Mouse (Mus musculus) bone marrow, adult 2 months (tissue): ENCODE measurements around the gene Ppp2r5b. TPM values are rescaled to one million over a fixed set of nuclear protein-coding genes. Genes with fewer than 3 reads are reported as not detected.

Experiments used
- H3K27ac ChIP-seq: fragments of 200-500 bp; 2 replicates; pipeline ENCODE4 v1.5.1; 2012; ENCODE audit warnings: low read depth, mild to moderate bottlenecking, control low read depth, inconsistent platforms, low read length; ENCODE audit not compliant: control insufficient read depth, poor library complexity, insufficient read depth
- H3K4me1 ChIP-seq: fragments of 200-500 bp; 2 replicates; pipeline ENCODE4 v1.6.1; 2011; ENCODE audit warnings: low read length; ENCODE audit not compliant: control insufficient read depth, insufficient read depth
- H3K4me3 ChIP-seq: fragments of 200-500 bp; replicated peaks from 2 replicates; pipeline ENCODE3; 2011; ENCODE audit warnings: mild to moderate bottlenecking, low read depth, low read length, control low read depth; ENCODE audit not compliant: control insufficient read depth
- CTCF ChIP-seq: fragments of 200-500 bp; IDR thresholded peaks from 2 replicates; pipeline ENCODE4 v1.5.1; 2011; ENCODE audit warnings: low read length, control low read depth; ENCODE audit not compliant: control insufficient read depth, insufficient read depth
- POLR2A ChIP-seq: fragments of 200-500 bp; IDR thresholded peaks from 2 replicates; pipeline ENCODE4 v1.6.1; 2011; ENCODE audit warnings: low read depth, mild to moderate bottlenecking, control low read depth, low read length, borderline replicate concordance; ENCODE audit not compliant: control insufficient read depth
- whole genome bisulfite sequencing: fragments of 180-500 bp; shearing (Covaris S2); methylation state at CpG from one replicate; pipeline ENCODE4 v1.1.7; 2018; 5-methylcytosine and 5-hydroxymethylcytosine counted together
- polyA plus RNA-seq: library from polyadenylated mRNA; stranded (reverse); fragments of >200 nt; gene quantifications from 2 replicates; pipeline ENCODE4 v1.2.4, GENCODE M21; 2011; ENCODE audit warnings: low replicate concordance; ENCODE audit not compliant: missing spikeins, insufficient read depth, insufficient read length

Ppp2r5b gene
- polyA plus RNA-seq, 1 experiment, result 43.9 TPM

- Histone ChIP-seq H3K4me3 (no peak overlapping the region), H3K4me1 (no peaks in the 10 kb centered on the region), H3K27ac (no peak overlapping the region)
- 87% methylated on average over 6 of the region's 6 CpGs for WGBS
- TF ChIP-seq CTCF, result no peak
- TF ChIP-seq POLR2A, result no peak
These were observed 56.9 kb downstream of the Ppp2r5b start for GRCm38 (mm10) chr19:6178775-6179174.

Other genes starting within 250 kb of the Ppp2r5b start
- 0.80 TPM in 1 of 2 replicates, not detected in the other for gene Slc22a20, start 249.7 kb downstream of the Ppp2r5b start, polyA plus RNA-seq
- 59.9 and 139 TPM in 2 replicates for gene Capn1, start 220.0 kb downstream of the Ppp2r5b start, polyA plus RNA-seq
- gene Syvn1, start 189.3 kb downstream of the Ppp2r5b start, polyA plus RNA-seq, result 30.5 and 58.5 TPM in 2 replicates
- gene Mrpl49, start 178.1 kb downstream of the Ppp2r5b start, polyA plus RNA-seq, result 29.9 and 52.5 TPM in 2 replicates
- 2,232 and 4,155 TPM in 2 replicates for gene Fau, start 178.0 kb downstream of the Ppp2r5b start, polyA plus RNA-seq
- gene Znhit2, start 174.7 kb downstream of the Ppp2r5b start, polyA plus RNA-seq, result 8.4 and 14.3 TPM in 2 replicates
- gene Tm7sf2, start 167.5 kb downstream of the Ppp2r5b start, polyA plus RNA-seq, result 5.9 and 12.3 TPM in 2 replicates
- 48.4 and 85.1 TPM in 2 replicates for gene Vps51, start 158.6 kb downstream of the Ppp2r5b start, polyA plus RNA-seq
- gene Tmem262, start 155.8 kb downstream of the Ppp2r5b start, polyA plus RNA-seq, result not detected in 2 replicates
- not detected in 2 replicates for gene Gm28374, start 153.6 kb downstream of the Ppp2r5b start, polyA plus RNA-seq
- 12.2 and 22.8 TPM in 2 replicates for gene Zfpl1, start 150.9 kb downstream of the Ppp2r5b start, polyA plus RNA-seq
- 28.8 and 31.0 TPM in 2 replicates for gene Cdca5, start 150.9 kb downstream of the Ppp2r5b start, polyA plus RNA-seq
- gene AC131692.1, start 141.5 kb downstream of the Ppp2r5b start, polyA plus RNA-seq, result 6.6 and 6.9 TPM in 2 replicates
- gene Naaladl1, start 130.1 kb downstream of the Ppp2r5b start, polyA plus RNA-seq, result 5.2 and 5.3 TPM in 2 replicates
- gene Sac3d1, start 117.2 kb downstream of the Ppp2r5b start, polyA plus RNA-seq, result 2.5 and 6.0 TPM in 2 replicates
- gene Snx15, start 107.6 kb downstream of the Ppp2r5b start, polyA plus RNA-seq, result 33.2 and 38.4 TPM in 2 replicates
- 0.93 TPM in 1 of 2 replicates, not detected in the other for gene Batf2, start 94.9 kb downstream of the Ppp2r5b start, polyA plus RNA-seq
- 19.6 and 20.5 TPM in 2 replicates for gene Arl2, start 94.3 kb downstream of the Ppp2r5b start, polyA plus RNA-seq
- not detected in 2 replicates for gene Majin, start 51.5 kb downstream of the Ppp2r5b start, polyA plus RNA-seq
- gene Gpha2, start 9.5 kb downstream of the Ppp2r5b start, polyA plus RNA-seq, result not detected in 2 replicates
- gene Atg2a, start 5.8 kb upstream of the Ppp2r5b start, polyA plus RNA-seq, result 17.0 and 36.4 TPM in 2 replicates
- 40.0 and 63.1 TPM in 2 replicates for gene Ehd1, start 40.9 kb upstream of the Ppp2r5b start, polyA plus RNA-seq
- gene Cdc42bpg, start 70.6 kb upstream of the Ppp2r5b start, polyA plus RNA-seq, result 7.2 and 13.6 TPM in 2 replicates
- 17.7 and 33.1 TPM in 2 replicates for gene Men1, start 99.1 kb upstream of the Ppp2r5b start, polyA plus RNA-seq
- gene Map4k2, start 105.3 kb upstream of the Ppp2r5b start, polyA plus RNA-seq, result 128 and 324 TPM in 2 replicates
- 120 and 184 TPM in 2 replicates for gene Sf1, start 127.8 kb upstream of the Ppp2r5b start, polyA plus RNA-seq
- 3.7 and 4.3 TPM in 2 replicates for gene Pygm, start 148.5 kb upstream of the Ppp2r5b start, polyA plus RNA-seq
- 656 and 1,280 TPM in 2 replicates for gene Rasgrp2, start 163.5 kb upstream of the Ppp2r5b start, polyA plus RNA-seq
- gene Nrxn2, start 182.9 kb upstream of the Ppp2r5b start, polyA plus RNA-seq, result 2.0 and 8.8 TPM in 2 replicates